Mouse (Mus musculus): ENCODE measurements around the gene Trpc4. TPM values are rescaled to one million over a fixed set of nuclear protein-coding genes. Genes with fewer than 3 reads are reported as not detected.
A peak's percentile ranks its signal among the peaks of the same experiment; 100 is the strongest.

Trpc4 gene
- polyA plus RNA-seq, 1 experiment from 2014 or later = 6.1 TPM

- DNase-seq (ENCODE audit: low spot score) = no peak
- no peaks in the 10 kb centered on the region for H3K27me3 ChIP-seq (replicated peaks; ENCODE audit: control insufficient read depth, insufficient read depth, low read length)
- H3K4me3 ChIP-seq (ENCODE audit: low read depth, low read length) = no peak overlapping the region
- ATAC-seq = no peak
- no peak overlapping the region for H3K9ac ChIP-seq (ENCODE audit: low read length)
- H3K27ac ChIP-seq (ENCODE audit: low read depth, low read length) = no peak overlapping the region
- H3K4me2 ChIP-seq (ENCODE audit: low read length) = no peak overlapping the region
- no peaks in the 10 kb centered on the region for H3K36me3 ChIP-seq (ENCODE audit: control insufficient read depth, insufficient read depth, low read length)
- no peaks in the 10 kb centered on the region for H3K4me1 ChIP-seq (ENCODE audit: control insufficient read depth, insufficient read depth, low read length)
- H3K9me3 ChIP-seq (replicated peaks; ENCODE audit: control insufficient read depth, low read length) = no peaks in the 10 kb centered on the region
- WGBS = 86% methylated on average over 6 of the region's 6 CpGs
These were observed 35.3 kb downstream of the Trpc4 start for GRCm38 (mm10) chr3:54190932-54191668.

- Histone ChIP-seq H3K36me3 (ENCODE audit: control insufficient read depth, insufficient read depth, low read length) (no peaks in the 10 kb centered on the region), H3K4me2 (ENCODE audit: low read length) (no peak overlapping the region), H3K4me1 (ENCODE audit: control insufficient read depth, insufficient read depth, low read length) (no peaks in the 10 kb centered on the region), H3K9ac (ENCODE audit: low read length) (no peak overlapping the region), H3K9me3 (replicated peaks; ENCODE audit: control insufficient read depth, low read length) (no peaks in the 10 kb centered on the region), H3K27ac (ENCODE audit: low read depth, low read length) (no peak overlapping the region), H3K4me3 (ENCODE audit: low read depth, low read length) (no peak overlapping the region), H3K27me3 (replicated peaks; ENCODE audit: control insufficient read depth, insufficient read depth, low read length) (no peaks in the 10 kb centered on the region)
- ATAC-seq (no peak), DNase-seq (ENCODE audit: low spot score) (no peak)
- 87% methylated on average over 5 of the region's 5 CpGs for WGBS
These were observed 45.4 kb downstream of the Trpc4 start for GRCm38 (mm10) chr3:54201231-54201630.

GRCm38 (mm10) chr3:54204386-54204785 is 48.6 kb downstream of the Trpc4 start:
- WGBS = 77% methylated on average over 5 of the region's 5 CpGs
- no peak for ATAC-seq

GRCm38 (mm10) chr3:54210112-54210511 is 54.3 kb downstream of the Trpc4 start:
- WGBS = 73% methylated on average over 3 of the region's 3 CpGs
- DNase-seq (ENCODE audit: low spot score) (no peak), ATAC-seq (no peak)
- H3K27me3 ChIP-seq (replicated peaks; ENCODE audit: control insufficient read depth, insufficient read depth, low read length) = no peaks in the 10 kb centered on the region
- no peaks in the 10 kb centered on the region for H3K36me3 ChIP-seq (ENCODE audit: control insufficient read depth, insufficient read depth, low read length)
- H3K4me2 ChIP-seq (ENCODE audit: low read length) = no peak overlapping the region
- H3K27ac ChIP-seq (ENCODE audit: low read depth, low read length) = no peak overlapping the region
- no peak overlapping the region for H3K4me3 ChIP-seq (ENCODE audit: low read depth, low read length)
- no peak overlapping the region for H3K9ac ChIP-seq (ENCODE audit: low read length)
- no peaks in the 10 kb centered on the region for H3K9me3 ChIP-seq (replicated peaks; ENCODE audit: control insufficient read depth, low read length)
- H3K4me1 ChIP-seq (ENCODE audit: control insufficient read depth, insufficient read depth, low read length) = no peaks in the 10 kb centered on the region

More at GRCm38 (mm10) chr3:54204386-54204785, 48.6 kb downstream of the Trpc4 start:
- Histone ChIP-seq H3K27me3 (replicated peaks; ENCODE audit: control insufficient read depth, insufficient read depth, low read length) (no peaks in the 10 kb centered on the region), H3K4me3 (ENCODE audit: low read depth, low read length) (no peak overlapping the region), H3K9me3 (replicated peaks; ENCODE audit: control insufficient read depth, low read length) (no peaks in the 10 kb centered on the region), H3K4me2 (ENCODE audit: low read length) (no peak overlapping the region), H3K36me3 (ENCODE audit: control insufficient read depth, insufficient read depth, low read length) (no peaks in the 10 kb centered on the region), H3K9ac (ENCODE audit: low read length) (no peak overlapping the region), H3K27ac (ENCODE audit: low read depth, low read length) (no peak overlapping the region), H3K4me1 (ENCODE audit: control insufficient read depth, insufficient read depth, low read length) (no peaks in the 10 kb centered on the region)
- DNase-seq (ENCODE audit: low spot score) = peak; percentile 44

- Histone ChIP-seq H3K4me1 (ENCODE audit: control insufficient read depth, insufficient read depth, low read length) (no peaks in the 10 kb centered on the region), H3K27ac (ENCODE audit: low read depth, low read length) (no peak overlapping the region), H3K36me3 (ENCODE audit: control insufficient read depth, insufficient read depth, low read length) (no peaks in the 10 kb centered on the region), H3K4me3 (ENCODE audit: low read depth, low read length) (no peak overlapping the region), H3K9me3 (replicated peaks; ENCODE audit: control insufficient read depth, low read length) (no peaks in the 10 kb centered on the region), H3K9ac (ENCODE audit: low read length) (no peak overlapping the region), H3K4me2 (ENCODE audit: low read length) (no peak overlapping the region), H3K27me3 (replicated peaks; ENCODE audit: control insufficient read depth, insufficient read depth, low read length) (no peaks in the 10 kb centered on the region)
- ATAC-seq (no peak), DNase-seq (ENCODE audit: low spot score) (no peak)
- WGBS = 83% methylated on average over 1 of the region's 1 CpGs
These were observed 55.6 kb downstream of the Trpc4 start for GRCm38 (mm10) chr3:54211441-54211840.

- Histone ChIP-seq H3K4me2 (ENCODE audit: low read length) (no peak overlapping the region), H3K9ac (ENCODE audit: low read length) (no peak overlapping the region), H3K9me3 (replicated peaks; ENCODE audit: control insufficient read depth, low read length) (no peaks in the 10 kb centered on the region), H3K4me1 (ENCODE audit: control insufficient read depth, insufficient read depth, low read length) (no peaks in the 10 kb centered on the region), H3K4me3 (ENCODE audit: low read depth, low read length) (no peak overlapping the region), H3K27ac (ENCODE audit: low read depth, low read length) (no peak overlapping the region), H3K36me3 (ENCODE audit: control insufficient read depth, insufficient read depth, low read length) (no peaks in the 10 kb centered on the region), H3K27me3 (replicated peaks; ENCODE audit: control insufficient read depth, insufficient read depth, low read length) (no peaks in the 10 kb centered on the region)
- 74% methylated on average over 8 of the region's 8 CpGs for WGBS
- DNase-seq (ENCODE audit: low spot score) (peak; percentile 17), ATAC-seq (no peak)
These were observed 66.7 kb downstream of the Trpc4 start for GRCm38 (mm10) chr3:54222549-54222948.

- Histone ChIP-seq H3K9ac (ENCODE audit: low read length) (no peak overlapping the region), H3K36me3 (ENCODE audit: control insufficient read depth, insufficient read depth, low read length) (no peaks in the 10 kb centered on the region), H3K27me3 (replicated peaks; ENCODE audit: control insufficient read depth, insufficient read depth, low read length) (no peaks in the 10 kb centered on the region), H3K4me2 (ENCODE audit: low read length) (no peak overlapping the region), H3K9me3 (replicated peaks; ENCODE audit: control insufficient read depth, low read length) (no peaks in the 10 kb centered on the region), H3K4me1 (ENCODE audit: control insufficient read depth, insufficient read depth, low read length) (no peaks in the 10 kb centered on the region), H3K4me3 (ENCODE audit: low read depth, low read length) (no peak overlapping the region), H3K27ac (ENCODE audit: low read depth, low read length) (no peak overlapping the region)
- no peak for ATAC-seq
- 63% methylated on average over 4 of the region's 4 CpGs for WGBS
- DNase-seq (ENCODE audit: low spot score) = no peak
These were observed 72.6 kb downstream of the Trpc4 start for GRCm38 (mm10) chr3:54228463-54228862.

GRCm38 (mm10) chr3:54238891-54239290 is 83.1 kb downstream of the Trpc4 start:
- DNase-seq (ENCODE audit: low spot score) (no peak), ATAC-seq (no peak)
- WGBS = 73% methylated on average over 5 of the region's 5 CpGs
- Histone ChIP-seq H3K9me3 (replicated peaks; ENCODE audit: control insufficient read depth, low read length) (no peaks in the 10 kb centered on the region), H3K4me3 (ENCODE audit: low read depth, low read length) (no peak overlapping the region), H3K4me2 (ENCODE audit: low read length) (no peak overlapping the region), H3K9ac (ENCODE audit: low read length) (no peak overlapping the region), H3K27ac (ENCODE audit: low read depth, low read length) (no peak overlapping the region), H3K36me3 (ENCODE audit: control insufficient read depth, insufficient read depth, low read length) (no peaks in the 10 kb centered on the region), H3K4me1 (ENCODE audit: control insufficient read depth, insufficient read depth, low read length) (no peaks in the 10 kb centered on the region), H3K27me3 (replicated peaks; ENCODE audit: control insufficient read depth, insufficient read depth, low read length) (no peaks in the 10 kb centered on the region)

- no peaks in the 10 kb centered on the region for H3K36me3 ChIP-seq (ENCODE audit: control insufficient read depth, insufficient read depth, low read length)
- no peak overlapping the region for H3K27ac ChIP-seq (ENCODE audit: low read depth, low read length)
- 95% methylated on average over 7 of the region's 7 CpGs for WGBS
- ATAC-seq (no peak), DNase-seq (ENCODE audit: low spot score) (no peak)
- no peak overlapping the region for H3K9ac ChIP-seq (ENCODE audit: low read length)
- no peaks in the 10 kb centered on the region for H3K4me1 ChIP-seq (ENCODE audit: control insufficient read depth, insufficient read depth, low read length)
- no peak overlapping the region for H3K4me2 ChIP-seq (ENCODE audit: low read length)
- H3K4me3 ChIP-seq (ENCODE audit: low read depth, low read length) = no peak overlapping the region
- H3K27me3 ChIP-seq (replicated peaks; ENCODE audit: control insufficient read depth, insufficient read depth, low read length) = no peaks in the 10 kb centered on the region
- no peaks in the 10 kb centered on the region for H3K9me3 ChIP-seq (replicated peaks; ENCODE audit: control insufficient read depth, low read length)
These were observed 83.6 kb downstream of the Trpc4 start for GRCm38 (mm10) chr3:54239426-54239825.

Data from forebrain, embryonic 14.5 days (tissue).